Mouse (Mus musculus) cerebellum, adult 2 months (tissue): ENCODE data around the gene Pkd1. TPM values are rescaled to one million over a fixed set of nuclear protein-coding genes. Genes with fewer than 3 reads are reported as not detected.

Source experiments
- DNase-seq, 2 experiments: peaks; one replicate each; pipeline ENCODE4 v3.0.0; 2021
- H3K27ac ChIP-seq: fragments of 200-500 bp; 2 replicates; pipeline ENCODE4 v1.5.1; 2012; ENCODE audit warnings: low read length, control low read depth, inconsistent platforms; ENCODE audit not compliant: insufficient read depth
- H3K27me3 ChIP-seq: fragments of 200-500 bp; 2 replicates; pipeline ENCODE4 v1.6.1; 2012; ENCODE audit warnings: inconsistent platforms, mild to moderate bottlenecking, low read length, moderate library complexity; ENCODE audit not compliant: control insufficient read depth, insufficient read depth
- H3K4me1 ChIP-seq: fragments of 200-500 bp; 2 replicates; pipeline ENCODE4 v1.6.1; 2011; ENCODE audit warnings: low read length; ENCODE audit not compliant: control insufficient read depth, insufficient read depth
- H3K4me3 ChIP-seq: fragments of 200-500 bp; replicated peaks from 2 replicates; pipeline ENCODE3; 2011; ENCODE audit warnings: mild to moderate bottlenecking, low read depth, low read length, control low read depth; ENCODE audit not compliant: insufficient read depth
- CTCF ChIP-seq: fragments of 200-500 bp; IDR thresholded peaks from 2 replicates; pipeline ENCODE4 v1.5.1; 2011; ENCODE audit warnings: low read depth, mild to moderate bottlenecking, control low read depth, low read length, moderate library complexity, borderline replicate concordance; ENCODE audit not compliant: insufficient read depth
- POLR2A ChIP-seq: fragments of 200-500 bp; IDR thresholded peaks from 2 replicates; pipeline ENCODE4 v1.6.1; 2011; ENCODE audit warnings: low read length, control low read depth, borderline replicate concordance; ENCODE audit not compliant: insufficient read depth
- WGBS: fragments of 180-500 bp; shearing (Covaris S2); methylation state at CpG from one replicate; pipeline ENCODE4 v1.1.7; 2018; 5-methylcytosine and 5-hydroxymethylcytosine counted together
- polyA plus RNA-seq: library from polyadenylated mRNA; depleted of rRNA; stranded (reverse); fragments of >200 nt; gene quantifications from 2 replicates; pipeline ENCODE4 v1.2.3, GENCODE M21; 2012

The Pkd1 gene
- polyA plus RNA-seq, 1 experiment, result 122 TPM

- no peak for DNase-seq
- H3K27me3 ChIP-seq, result no peaks in the 10 kb centered on the region
- 74% methylated on average over 5 of the region's 5 CpGs for WGBS
- no peak overlapping the region for H3K27ac ChIP-seq
- H3K4me1 ChIP-seq, result peaks cover 50% of the 10 kb centered on the region
- TF ChIP-seq CTCF (no peak), POLR2A (no peak)
- no peak overlapping the region for H3K4me3 ChIP-seq
Measured at GRCm38 (mm10) chr17:24563638-24564037, 14.0 kb downstream of the Pkd1 start.

DNA sequence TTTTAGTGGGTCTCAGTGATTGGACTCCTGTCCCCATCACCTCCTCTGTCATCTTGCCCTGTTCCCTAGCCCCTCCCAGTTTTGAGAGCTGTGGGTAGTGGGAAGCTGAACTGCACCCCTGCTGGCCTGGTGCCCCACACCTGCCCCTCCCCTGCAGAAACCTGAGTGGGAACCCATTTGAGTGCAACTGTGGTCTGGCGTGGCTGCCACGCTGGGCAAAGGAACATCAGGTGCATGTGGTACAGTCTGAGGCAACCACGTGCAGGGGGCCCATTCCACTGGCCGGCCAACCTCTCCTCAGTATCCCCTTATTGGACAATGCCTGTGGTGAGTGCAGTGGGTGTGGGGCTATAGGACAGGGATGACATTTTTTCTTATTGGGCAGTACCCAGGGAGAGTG, 14.8 kb downstream of the Pkd1 start:
- H3K27me3 ChIP-seq, result no peaks in the 10 kb centered on the region

DNA sequence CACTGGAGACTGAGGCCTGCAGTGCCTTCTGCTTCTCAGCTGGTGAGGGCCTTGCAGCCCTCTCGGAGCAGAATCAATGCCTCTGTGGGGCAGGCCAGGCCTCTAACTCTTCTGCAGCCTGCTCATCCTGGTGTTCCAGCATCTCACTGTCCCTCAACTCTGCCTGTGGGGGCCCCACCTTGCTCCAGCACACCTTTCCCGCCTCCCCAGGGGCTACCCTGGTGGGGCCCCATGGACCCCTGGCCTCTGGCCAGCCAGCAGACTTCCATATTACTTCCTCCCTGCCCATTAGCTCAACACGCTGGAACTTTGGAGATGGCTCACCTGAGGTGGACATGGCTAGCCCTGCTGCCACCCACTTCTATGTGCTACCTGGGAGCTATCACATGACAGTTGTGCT, 15.5 kb downstream of the Pkd1 start:
- Histone ChIP-seq H3K27ac (no peak overlapping the region), H3K27me3 (no peaks in the 10 kb centered on the region), H3K4me1 (peaks cover 50% of the 10 kb centered on the region), H3K4me3 (no peak overlapping the region)
- WGBS, result 64% methylated on average over 3 of the region's 3 CpGs
- TF ChIP-seq CTCF, result no peak
- no peak for TF ChIP-seq POLR2A
- DNase-seq, result no peak

More for the DNA sequence above, 14.8 kb downstream of the Pkd1 start:
- H3K27ac ChIP-seq, result no peak overlapping the region
- DNase-seq, result no peak
- TF ChIP-seq CTCF, result no peak
- TF ChIP-seq POLR2A, result no peak
- no peak overlapping the region for H3K4me3 ChIP-seq
- peaks cover 45% of the 10 kb centered on the region for H3K4me1 ChIP-seq
- 51% methylated on average over 4 of the region's 4 CpGs for WGBS

GRCm38 (mm10) chr17:24565792-24566191, 16.2 kb downstream of the Pkd1 start:
- no peak overlapping the region for H3K27ac ChIP-seq
- H3K4me3 ChIP-seq, result no peak overlapping the region
- WGBS, result 53% methylated on average over 3 of the region's 3 CpGs
- H3K27me3 ChIP-seq, result no peaks in the 10 kb centered on the region
- TF ChIP-seq CTCF, result no peak
- no peak for TF ChIP-seq POLR2A
- peaks cover 46% of the 10 kb centered on the region for H3K4me1 ChIP-seq
- no peak for DNase-seq

DNA sequence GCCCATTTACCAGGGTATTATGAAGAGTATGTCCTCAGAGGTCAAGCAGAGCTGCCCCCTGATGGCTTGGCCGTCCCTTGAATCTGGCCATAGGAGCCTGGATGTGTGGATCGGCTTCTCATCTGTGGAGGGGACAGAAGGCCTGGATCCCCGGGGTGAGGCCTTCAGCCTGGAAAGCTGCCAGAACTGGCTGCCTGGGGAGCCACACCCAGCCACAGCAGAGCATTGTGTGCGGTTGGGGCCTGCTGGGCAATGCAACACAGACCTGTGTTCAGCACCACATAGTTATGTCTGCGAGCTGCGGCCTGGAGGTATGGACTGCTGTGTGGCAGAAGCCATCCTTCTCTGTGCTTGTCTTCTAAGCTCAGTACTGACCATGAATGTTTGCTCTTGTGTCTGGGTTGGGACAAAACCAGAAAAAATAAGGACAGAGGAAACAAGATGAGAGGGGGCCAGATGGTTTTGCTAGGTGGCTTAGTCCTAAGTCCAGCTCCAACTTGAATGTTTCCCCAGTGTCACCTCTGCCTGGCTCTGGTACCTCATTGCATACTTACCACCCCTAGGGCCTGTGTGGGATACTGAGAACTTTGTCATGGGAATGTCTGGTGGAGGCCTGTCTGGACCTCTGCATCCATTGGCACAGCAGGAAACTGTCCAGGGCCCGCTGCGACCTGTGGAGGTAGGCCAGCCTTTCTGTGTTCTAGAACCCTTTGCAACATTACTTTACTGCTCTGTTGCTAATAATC, 17.6 kb downstream of the Pkd1 start:
- Histone ChIP-seq H3K4me3 (no peak overlapping the region), H3K27me3 (no peaks in the 10 kb centered on the region), H3K4me1 (peaks cover 41% of the 10 kb centered on the region), H3K27ac (no peak overlapping the region)
- TF ChIP-seq CTCF, result no peak
- no peak for TF ChIP-seq POLR2A
- DNase-seq, result no peak
- 23% methylated on average over 8 of the region's 8 CpGs for WGBS

- peaks cover 44% of the 10 kb centered on the region for H3K4me1 ChIP-seq
- peak in 1 of 2 experiments; percentile 57 for DNase-seq
- H3K27ac ChIP-seq, result peak overlapping the region; percentile 32
- no peak for TF ChIP-seq CTCF
- no peak for TF ChIP-seq POLR2A
- 23% methylated on average over 4 of the region's 4 CpGs for WGBS
- H3K27me3 ChIP-seq, result no peaks in the 10 kb centered on the region
- H3K4me3 ChIP-seq, result no peak overlapping the region
Measured at GRCm38 (mm10) chr17:24569837-24570236, 20.2 kb downstream of the Pkd1 start.

DNA sequence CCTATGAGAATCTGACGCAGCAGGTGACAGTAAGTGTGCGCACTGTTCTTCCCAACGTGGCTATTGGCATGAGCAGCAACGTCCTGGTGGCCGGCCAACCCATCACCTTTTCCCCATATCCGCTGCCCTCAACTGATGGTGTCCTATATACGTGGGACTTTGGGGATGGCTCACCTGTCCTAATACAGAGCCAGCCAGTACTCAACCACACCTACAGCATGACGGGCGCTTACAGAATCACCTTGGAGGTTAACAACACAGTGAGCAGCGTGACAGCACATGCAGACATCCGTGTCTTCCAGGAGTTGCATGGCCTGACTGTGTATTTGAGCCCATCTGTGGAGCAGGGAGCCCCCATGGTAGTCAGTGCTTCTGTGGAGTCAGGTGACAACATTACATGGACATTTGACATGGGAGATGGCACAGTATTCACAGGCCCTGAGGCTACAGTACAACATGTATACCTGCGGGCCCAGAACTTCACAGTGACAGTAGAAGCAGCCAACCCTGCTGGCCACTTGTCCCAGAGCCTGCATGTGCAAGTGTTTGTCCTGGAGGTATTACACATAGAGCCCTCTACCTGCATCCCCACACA, 23.1 kb downstream of the Pkd1 start:
- no peak overlapping the region for H3K4me3 ChIP-seq
- DNase-seq, result no peak
- 82% methylated on average over 12 of the region's 12 CpGs for WGBS

DNA sequence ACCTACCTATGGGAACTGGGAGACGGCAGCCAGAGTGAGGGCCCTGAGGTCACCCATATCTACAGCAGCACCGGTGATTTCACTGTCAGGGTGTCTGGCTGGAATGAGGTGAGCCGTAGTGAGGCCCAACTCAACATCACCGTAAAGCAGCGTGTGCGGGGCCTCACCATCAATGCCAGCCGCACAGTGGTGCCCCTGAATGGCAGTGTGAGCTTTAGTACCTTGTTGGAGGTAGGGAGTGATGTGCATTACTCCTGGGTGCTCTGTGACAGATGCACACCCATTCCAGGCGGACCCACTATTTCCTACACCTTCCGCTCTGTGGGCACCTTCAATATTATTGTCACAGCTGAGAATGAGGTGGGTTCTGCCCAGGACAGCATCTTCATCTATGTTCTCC, 24.2 kb downstream of the Pkd1 start:
- peaks cover 25% of the 10 kb centered on the region for H3K4me1 ChIP-seq
- DNase-seq, result no peak
- TF ChIP-seq CTCF, result no peak
- TF ChIP-seq POLR2A, result no peak
- H3K27ac ChIP-seq, result no peak overlapping the region
- no peaks in the 10 kb centered on the region for H3K27me3 ChIP-seq
- WGBS, result 96% methylated on average over 9 of the region's 9 CpGs
- no peak overlapping the region for H3K4me3 ChIP-seq

More for the DNA sequence above, 23.1 kb downstream of the Pkd1 start:
- Histone ChIP-seq H3K4me1 (peaks cover 25% of the 10 kb centered on the region), H3K27me3 (no peaks in the 10 kb centered on the region), H3K27ac (no peak overlapping the region)
- TF ChIP-seq POLR2A (no peak), CTCF (no peak)
